Mouse (Mus musculus): ENCODE results near the gene Mbnl2. TPM values are rescaled to one million over a fixed set of nuclear protein-coding genes. Genes with fewer than 3 reads are reported as not detected.

Gene Mbnl2
- total and polyA plus RNA-seq, 3 experiments, result 23.8 to 28.9 (median 23.9) TPM

DNA sequence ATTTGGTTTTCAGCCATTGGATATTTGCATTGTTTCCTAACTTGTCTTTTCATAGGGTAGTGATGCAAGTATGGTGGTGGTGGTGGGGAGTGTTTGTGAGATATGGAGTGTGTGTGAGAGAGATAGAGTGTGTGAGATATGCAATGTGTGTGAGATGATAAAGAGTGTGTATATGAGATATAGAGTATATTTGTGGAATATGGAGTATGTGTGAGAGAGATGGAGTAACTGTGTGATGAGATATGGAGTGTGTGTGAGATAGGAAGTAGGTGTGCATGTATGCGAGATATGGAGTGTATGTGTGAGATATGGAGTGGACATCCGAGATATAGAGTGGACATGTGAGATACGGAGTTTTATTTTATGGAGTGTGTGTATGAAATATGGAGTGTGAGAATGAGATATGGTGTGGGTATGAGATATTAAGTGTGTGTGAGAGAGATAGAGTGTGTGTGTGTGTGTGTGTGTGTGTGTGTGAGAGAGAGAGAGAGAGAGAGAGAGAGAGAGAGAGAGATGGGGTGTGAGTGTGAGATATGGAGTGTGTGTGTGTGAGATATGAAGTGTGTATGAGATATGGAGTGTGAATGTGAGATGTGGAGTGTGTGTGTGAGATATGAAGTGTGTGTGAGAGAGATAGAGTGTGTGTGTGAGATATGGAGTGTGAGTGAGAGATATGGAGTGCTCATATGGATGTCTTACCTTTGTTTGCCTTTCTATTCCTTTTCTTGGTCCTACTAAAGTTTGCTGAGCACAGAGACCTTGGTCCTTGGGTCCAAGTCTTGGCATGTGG lies 188.7 kb downstream of the Mbnl2 start:
- Histone ChIP-seq H3K27me3 (replicated peaks) (no peaks in the 10 kb centered on the region), H3K9me3 (replicated peaks; ENCODE audit: low read length) (no peaks in the 10 kb centered on the region), H3K27ac (ENCODE audit: insufficient read depth, low read depth) (no peak overlapping the region), H3K79me2 (replicated peaks; ENCODE audit: control insufficient read depth, extremely low read depth, insufficient read depth, poor library complexity, severe bottlenecking) (no peaks in the 10 kb centered on the region), H3K9ac (ENCODE audit: insufficient read depth, low read depth) (no peak overlapping the region), H3K4me1 (ENCODE audit: control insufficient read depth in 1 of 2, insufficient read depth in 2 of 2) (no peaks in the 10 kb centered on the region), H3K4me2 (ENCODE audit: insufficient read depth, low read depth, poor library complexity, severe bottlenecking) (no peak overlapping the region), H3K36me3 (replicated peaks in 1 of 2; ENCODE audit: control insufficient read depth in 1 of 2, insufficient read depth in 1 of 2, low read length in 1 of 2) (no peaks in the 10 kb centered on the region), H3K4me3 (replicated peaks in 1 of 3; ENCODE audit: low read depth in 2 of 3, low read length in 2 of 3, poor library complexity in 1 of 3) (no peak overlapping the region)
- no peak for TF ChIP-seq CHD1 (IDR thresholded peaks at IDR 0.05; ENCODE audit: low read depth, low read length)
- TF ChIP-seq RCOR1 (conservative IDR thresholded peaks at IDR 0.05; ENCODE audit: low read depth, low read length), result no peak
- TF ChIP-seq PAX5 (IDR thresholded peaks at IDR 0.05; ENCODE audit: low read length), result no peak
- no peak for TF ChIP-seq ZMIZ1 (IDR thresholded peaks at IDR 0.05; ENCODE audit: low read depth, low read length)
- TF ChIP-seq NRF1 (IDR thresholded peaks at IDR 0.05; ENCODE audit: low read depth, low read length), result no peak
- no peak for TF ChIP-seq JUN (IDR thresholded peaks at IDR 0.05; ENCODE audit: insufficient read depth, low read depth, low read length)
- TF ChIP-seq TBP (conservative IDR thresholded peaks at IDR 0.05; ENCODE audit: low read depth, low read length), result no peak
- no peak for TF ChIP-seq KAT2A (IDR thresholded peaks at IDR 0.05; ENCODE audit: insufficient replicate concordance, low read length)
- TF ChIP-seq POLR2AphosphoS2 (IDR thresholded peaks at IDR 0.05; ENCODE audit: low read depth, low read length), result no peak
- TF ChIP-seq ZKSCAN1 (IDR thresholded peaks at IDR 0.05; ENCODE audit: borderline replicate concordance, low read depth, low read length), result no peak
- dilution Hi-C loops (cut with MboI; ENCODE audit: extremely low pct_ligation_motif_present, extremely low pct_unique_long_range_greater_than_20kb, low sequenced_read_pairs) (no loop called here), in situ Hi-C loops (cut with MboI; ENCODE audit: low pct_ligation_motif_present, low pct_unique_long_range_greater_than_20kb, low sequenced_read_pairs) (no loop called here)
- no peak for DNase-seq (ENCODE audit: extremely low read depth)

DNA sequence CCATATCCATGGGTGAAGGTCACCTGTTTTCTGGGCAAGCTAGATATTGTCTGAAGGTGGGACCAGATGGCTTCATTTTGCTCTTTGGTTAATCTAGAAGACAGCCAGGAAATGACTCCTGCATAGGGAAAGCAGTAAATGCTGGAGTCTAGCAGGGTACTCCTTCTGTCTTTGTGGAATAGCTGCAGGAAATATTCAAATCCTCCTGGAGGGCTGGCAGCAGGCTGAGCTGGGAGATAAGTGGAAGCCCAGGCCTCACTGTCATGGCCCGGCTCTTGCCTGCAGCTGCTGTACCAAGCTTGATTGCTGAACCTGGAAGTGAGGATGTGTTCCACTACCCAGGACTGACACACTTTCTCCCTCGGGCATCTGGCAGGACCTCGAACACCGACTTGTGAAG lies 191.3 kb downstream of the Mbnl2 start:
- in situ Hi-C loops (cut with MboI; ENCODE audit: low pct_ligation_motif_present, low pct_unique_long_range_greater_than_20kb, low sequenced_read_pairs), result no loop called here
- TF ChIP-seq USF1 (IDR thresholded peaks at IDR 0.05; ENCODE audit: low read depth, low read length) (no peak), SMC3 (IDR thresholded peaks at IDR 0.05; ENCODE audit: low read depth, low read length) (no peak), KAT2A (IDR thresholded peaks at IDR 0.05; ENCODE audit: insufficient replicate concordance, low read length) (no peak), ZMIZ1 (IDR thresholded peaks at IDR 0.05; ENCODE audit: low read depth, low read length) (no peak), JUN (IDR thresholded peaks at IDR 0.05; ENCODE audit: insufficient read depth, low read depth, low read length) (no peak), MAZ (IDR thresholded peaks at IDR 0.05; ENCODE audit: low read depth, low read length) (no peak), HCFC1 (IDR thresholded peaks at IDR 0.05; ENCODE audit: low read depth, low read length) (no peak), MAFK (IDR thresholded peaks at IDR 0.05; ENCODE audit: insufficient replicate concordance, low read length) (no peak), BHLHE40 (IDR thresholded peaks at IDR 0.05; ENCODE audit: low read depth, low read length) (no peak), MAX (IDR thresholded peaks at IDR 0.05; ENCODE audit: low read length) (no peak), RAD21 (IDR thresholded peaks at IDR 0.05; ENCODE audit: low read depth, low read length) (no peak), JUND (conservative IDR thresholded peaks at IDR 0.05; ENCODE audit: low read depth, low read length) (no peak), POLR2A (IDR thresholded peaks at IDR 0.05; ENCODE audit: low read depth, low read length) (no peak), CTCF (conservative IDR thresholded peaks at IDR 0.05 in 1 of 2, IDR thresholded peaks at IDR 0.05 in 1 of 2; ENCODE audit: low read depth in 2 of 2, low read length in 2 of 2) (no peak), ZNF384 (IDR thresholded peaks at IDR 0.05; ENCODE audit: low read depth, low read length) (no peak), ETS1 (conservative IDR thresholded peaks at IDR 0.05; ENCODE audit: low read depth, low read length) (no peak), MEF2A (IDR thresholded peaks at IDR 0.05; ENCODE audit: borderline replicate concordance, low read depth, low read length) (no peak), MXI1 (IDR thresholded peaks at IDR 0.05; ENCODE audit: low read depth, low read length) (no peak), ELF1 (IDR thresholded peaks at IDR 0.05; ENCODE audit: low read depth, low read length) (no peak)
- Histone ChIP-seq H3K27ac (ENCODE audit: insufficient read depth, low read depth) (no peak overlapping the region), H3K4me2 (ENCODE audit: insufficient read depth, low read depth, poor library complexity, severe bottlenecking) (no peak overlapping the region), H3K9me3 (replicated peaks; ENCODE audit: low read length) (no peaks in the 10 kb centered on the region), H3K4me1 (ENCODE audit: control insufficient read depth in 1 of 2, insufficient read depth in 2 of 2) (no peaks in the 10 kb centered on the region), H3K27me3 (replicated peaks) (no peaks in the 10 kb centered on the region), H3K9ac (ENCODE audit: insufficient read depth, low read depth) (no peak overlapping the region), H3K4me3 (replicated peaks in 1 of 3; ENCODE audit: low read depth in 2 of 3, low read length in 2 of 3, poor library complexity in 1 of 3) (no peak overlapping the region), H3K79me2 (replicated peaks; ENCODE audit: control insufficient read depth, extremely low read depth, insufficient read depth, poor library complexity, severe bottlenecking) (no peaks in the 10 kb centered on the region), H3K36me3 (replicated peaks in 1 of 2; ENCODE audit: control insufficient read depth in 1 of 2, insufficient read depth in 1 of 2, low read length in 1 of 2) (no peaks in the 10 kb centered on the region)
- DNase-seq (ENCODE audit: extremely low read depth), result no peak
- dilution Hi-C loops (cut with MboI; ENCODE audit: extremely low pct_ligation_motif_present, extremely low pct_unique_long_range_greater_than_20kb, low sequenced_read_pairs), result no loop called here

Measured in CH12.LX (cell line).